Comparison of ENCODE assay signal across 8 mouse cellular contexts in genomic region chr2:156432874-156433868, GRCm38 (mm10). TPM values are rescaled to one million over a fixed set of nuclear protein-coding genes. Genes with fewer than 3 reads are reported as not detected.
DNase-seq lines count a peak whose midpoint lies in the region; ATAC-seq and TF ChIP-seq lines count a peak whose summit lies in the region.

No protein-coding gene starts in this region.

- H3K27me3 ChIP-seq in intestine, embryonic 16.5 days (replicated peaks; ENCODE audit: control insufficient read depth, insufficient read depth, low read length) = no peaks in the 10 kb centered on the region
- no peaks in the 10 kb centered on the region for H3K27me3 ChIP-seq in liver, embryonic 14.5 days (ENCODE audit: control insufficient read depth, insufficient read depth, low read length)

- no peaks in the 10 kb centered on the region for H3K9me3 ChIP-seq in intestine, embryonic 16.5 days (ENCODE audit: control insufficient read depth, low read length)
- no peaks in the 10 kb centered on the region for H3K9me3 ChIP-seq in liver, embryonic 14.5 days (ENCODE audit: control insufficient read depth, low read length)

- H3K9ac ChIP-seq in intestine, embryonic 16.5 days (ENCODE audit: low read depth, low read length) = peak overlapping the region; percentile 59
- H3K9ac ChIP-seq in liver, embryonic 14.5 days (replicated peaks) = no peak overlapping the region

- 36% methylated on average over 9 of the region's 9 CpGs for WGBS in intestine, embryonic 16.5 days
- 50% methylated on average over 9 of the region's 9 CpGs for WGBS in liver, embryonic 14.5 days (ENCODE audit: insufficient replicate concordance)

- peaks cover 24% of the 10 kb centered on the region for H3K4me1 ChIP-seq in intestine, embryonic 16.5 days (ENCODE audit: control insufficient read depth, insufficient read depth, low read length)
- 0 out of 4 replicates have a peak, but pooled peaks cover 0 to 5% of the 10 kb centered on the region in 2 experiments for H3K4me1 ChIP-seq in liver, embryonic 14.5 days (replicated peaks; ENCODE audit: control insufficient read depth in 2 of 2, insufficient read depth in 2 of 2, low read length in 1 of 2)

- peak overlapping the region; percentile 26 for H3K4me3 ChIP-seq in intestine, embryonic 16.5 days (ENCODE audit: low read length)
- H3K4me3 ChIP-seq in liver, embryonic 14.5 days (ENCODE audit: insufficient read depth in 1 of 2, low read depth in 2 of 2, low read length in 2 of 2) = no peak overlapping the region

- no peaks in the 10 kb centered on the region for H3K36me3 ChIP-seq in intestine, embryonic 16.5 days (ENCODE audit: control insufficient read depth, insufficient read depth, low read length)
- H3K36me3 ChIP-seq in liver, embryonic 14.5 days (replicated peaks; ENCODE audit: control insufficient read depth, insufficient read depth, low read depth) = no peaks in the 10 kb centered on the region

- peak overlapping the region; percentile 38 for H3K4me2 ChIP-seq in intestine, embryonic 16.5 days (ENCODE audit: low read depth, low read length)
- H3K4me2 ChIP-seq in liver, embryonic 14.5 days (ENCODE audit: low read depth) = peak overlapping the region; percentile 39

- peak overlapping the region; percentile 95 for H3K27ac ChIP-seq in intestine, embryonic 16.5 days (ENCODE audit: low read length)
- H3K27ac ChIP-seq in liver, embryonic 14.5 days = no peak overlapping the region

- DNase-seq in ES-CJ7 (ENCODE audit: low read depth, low spot score) = peak; percentile 87
- peak; percentile 88 to 94 for DNase-seq in adrenal gland, adult (ENCODE audit: inconsistent age in 2 of 2, low spot score in 1 of 2)
- DNase-seq in liver, embryonic 14.5 days (ENCODE audit: low read depth in 3 of 3, low spot score in 3 of 3) = no peak
- no peak for DNase-seq in spleen, postnatal 4 days (ENCODE audit: low spot score in 2 of 2)
- DNase-seq in embryo, embryonic 9.5 days (ENCODE audit: extremely low spot score) = no peak
- no peak for DNase-seq in layer of hippocampus, postnatal 25 days (ENCODE audit: extremely low spot score in 1 of 2, low spot score in 1 of 2)

- ATAC-seq in intestine, embryonic 16.5 days = peak; percentile 88
- ATAC-seq in liver, embryonic 14.5 days (ENCODE audit: insufficient read depth) = peak; percentile 43; the same call in 1 of the 2 replicates
- no peak for ATAC-seq in CD4-positive, CD25-positive, alpha-beta regulatory T cell, adult 4 months

- no peak for TF ChIP-seq EP300 in liver, embryonic 14.5 days (IDR thresholded peaks at IDR 0.05; ENCODE audit: low read depth)

- TF ChIP-seq CTCF in liver, embryonic 14.5 days (IDR thresholded peaks at IDR 0.05; ENCODE audit: low read depth) = no peak

RNA-seq across cellular contexts. Expression of gene Epb41l1, which starts 12.5 kb away (rescaled TPM):
- polyA plus RNA-seq in intestine, embryonic 16.5 days (2015; fragmentation: Nextera tagmentation; extraction: Ambion mirVana) = 1.7 and 2.0 TPM in 2 replicates
- 2.5 and 2.7 TPM in 2 replicates for polyA plus RNA-seq in liver, embryonic 14.5 days (2012; rRNA removed)
- 0.46 and 0.58 TPM in 2 replicates for polyA plus RNA-seq in liver, embryonic 14.5 days (2014; fragmentation: Nextera tagmentation; extraction: Ambion mirVana)
- polyA plus RNA-seq in CD4-positive, CD25-positive, alpha-beta regulatory T cell, adult 4 months (2017; shearing (Covaris generic)) = under 1 TPM in 1 of 2 experiments, not detected in 1; 0.24 TPM
- total RNA-seq in layer of hippocampus, postnatal 25 days (2021) = 100 to 1,000 TPM; 310 to 347 TPM

Comparison
In these comparisons a context has a peak if more than half of its experiments do, and no peak if none do; other contexts are left out.
1. DNase-seq: peak in ES-CJ7 (single experiment) and adrenal gland, adult (2 of 2); none in liver, embryonic 14.5 days (0 of 3), spleen, postnatal 4 days (0 of 2), embryo, embryonic 9.5 days (single experiment) and layer of hippocampus, postnatal 25 days (0 of 2).